Mouse (Mus musculus) heart, embryonic 10.5 days (tissue): ENCODE data around the gene Bcr. TPM values are rescaled to one million over a fixed set of nuclear protein-coding genes. Genes with fewer than 3 reads are reported as not detected.
A peak's percentile ranks its signal among the peaks of the same experiment; 100 is the strongest.

Experiments used
- DNase-seq: peaks from one replicate; pipeline ENCODE4 v3.0.0-alpha.2; 2017; ENCODE audit warnings: low spot score
- H3K27ac ChIP-seq: fragments of 300-500 bp; sonication (generic); 2 replicates; pipeline ENCODE4 v1.5.1; 2016; ENCODE audit warnings: mild to moderate bottlenecking
- H3K27me3 ChIP-seq: fragments of 300-500 bp; sonication (generic); 2 replicates; pipeline ENCODE4 v1.6.1; 2016; ENCODE audit warnings: mild to moderate bottlenecking; ENCODE audit not compliant: poor library complexity, insufficient read depth, severe bottlenecking
- H3K36me3 ChIP-seq: fragments of 300-500 bp; sonication (generic); 2 replicates; pipeline ENCODE4 v1.6.1; 2016; ENCODE audit warnings: mild to moderate bottlenecking, moderate library complexity
- H3K4me1 ChIP-seq: fragments of 300-500 bp; sonication (generic); 2 replicates; pipeline ENCODE4 v1.6.1; 2016; ENCODE audit warnings: mild to moderate bottlenecking
- H3K4me3 ChIP-seq: fragments of 300-500 bp; sonication (generic); 2 replicates; pipeline ENCODE4 v1.5.1; 2016; ENCODE audit warnings: mild to moderate bottlenecking, moderate library complexity
- H3K9me3 ChIP-seq: fragments of 300-500 bp; sonication (generic); 2 replicates; pipeline ENCODE4 v1.6.1; 2016; ENCODE audit warnings: mild to moderate bottlenecking, moderate library complexity
- WGBS: fragments of 180-500 bp; shearing (Covaris S2); methylation state at CpG from one replicate; pipeline ENCODE4 v1.1.7; 2016; 5-methylcytosine and 5-hydroxymethylcytosine counted together
- polyA plus RNA-seq: library from polyadenylated mRNA; unstranded; fragments of >200 nt; fragmentation: Nextera tagmentation; extraction: Ambion mirVana; gene quantifications from 2 replicates; pipeline ENCODE4 v1.2.1, GENCODE M21; 2016

Bcr gene
- polyA plus RNA-seq, 1 experiment from 2014 or later, result 26.6 TPM

GRCm38 (mm10) chr10:75105099-75105461 is 44.7 kb downstream of the Bcr start:
- H3K4me1 ChIP-seq, result peaks cover 55% of the 10 kb centered on the region
- no peak for DNase-seq
- peak overlapping the region; percentile 47; the same call in 1 of the 2 replicates for H3K27ac ChIP-seq
- H3K9me3 ChIP-seq, result no peaks in the 10 kb centered on the region
- no peaks in the 10 kb centered on the region for H3K36me3 ChIP-seq
- no peak overlapping the region for H3K4me3 ChIP-seq
- H3K27me3 ChIP-seq, result peaks cover 45% of the 10 kb centered on the region
- WGBS, result 71% methylated on average over 4 of the region's 4 CpGs

- no peak for DNase-seq
- H3K27me3 ChIP-seq, result peaks cover 39% of the 10 kb centered on the region
- H3K36me3 ChIP-seq, result no peaks in the 10 kb centered on the region
- WGBS, result 87% methylated on average over 5 of the region's 5 CpGs
- H3K4me1 ChIP-seq, result peaks cover 50% of the 10 kb centered on the region
- H3K27ac ChIP-seq, result peak overlapping the region; percentile 47; the same call in 1 of the 2 replicates
- no peak overlapping the region for H3K4me3 ChIP-seq
- no peaks in the 10 kb centered on the region for H3K9me3 ChIP-seq
Measured at GRCm38 (mm10) chr10:75105687-75106086, 45.3 kb downstream of the Bcr start.

- no peak overlapping the region for H3K4me3 ChIP-seq
- DNase-seq, result no peak
- H3K9me3 ChIP-seq, result no peaks in the 10 kb centered on the region
- no peaks in the 10 kb centered on the region for H3K36me3 ChIP-seq
- peaks cover 26% of the 10 kb centered on the region for H3K27me3 ChIP-seq
- peaks cover 55% of the 10 kb centered on the region for H3K4me1 ChIP-seq
- peak overlapping the region; percentile 69 for H3K27ac ChIP-seq
- 18% methylated on average over 5 of the region's 5 CpGs for WGBS
Measured at GRCm38 (mm10) chr10:75106940-75107381, 46.6 kb downstream of the Bcr start.

- Histone ChIP-seq H3K27ac (no peak overlapping the region), H3K9me3 (no peaks in the 10 kb centered on the region), H3K4me3 (no peak overlapping the region), H3K27me3 (peaks cover 15% of the 10 kb centered on the region; the same call in 1 of the 2 replicates), H3K36me3 (no peaks in the 10 kb centered on the region), H3K4me1 (peaks cover 59% of the 10 kb centered on the region)
- DNase-seq, result no peak
- 81% methylated on average over 3 of the region's 3 CpGs for WGBS
Measured at GRCm38 (mm10) chr10:75108092-75108491, 47.7 kb downstream of the Bcr start.

GRCm38 (mm10) chr10:75111446-75112201 is 51.2 kb downstream of the Bcr start:
- Histone ChIP-seq H3K27ac (peak overlapping the region; percentile 29; the same call in 1 of the 2 replicates), H3K4me1 (peaks cover 39% of the 10 kb centered on the region), H3K27me3 (peaks cover 7% of the 10 kb centered on the region; the same call in 1 of the 2 replicates), H3K9me3 (no peaks in the 10 kb centered on the region), H3K36me3 (no peaks in the 10 kb centered on the region), H3K4me3 (no peak overlapping the region)
- 70% methylated on average over 11 of the region's 11 CpGs for WGBS
- no peak for DNase-seq

GRCm38 (mm10) chr10:75112405-75112804 is 52.0 kb downstream of the Bcr start:
- Histone ChIP-seq H3K27ac (no peak overlapping the region), H3K9me3 (no peaks in the 10 kb centered on the region), H3K27me3 (peaks cover 7% of the 10 kb centered on the region; the same call in 1 of the 2 replicates), H3K36me3 (no peaks in the 10 kb centered on the region), H3K4me3 (no peak overlapping the region), H3K4me1 (peaks cover 39% of the 10 kb centered on the region)
- DNase-seq, result no peak
- 75% methylated on average over 3 of the region's 3 CpGs for WGBS

GRCm38 (mm10) chr10:75113620-75114019 is 53.2 kb downstream of the Bcr start:
- H3K4me1 ChIP-seq, result peaks cover 46% of the 10 kb centered on the region

GRCm38 (mm10) chr10:75115240-75115639 is 54.8 kb downstream of the Bcr start:
- Histone ChIP-seq H3K4me1 (peaks cover 52% of the 10 kb centered on the region), H3K36me3 (no peaks in the 10 kb centered on the region), H3K4me3 (no peak overlapping the region), H3K27me3 (peaks cover 7% of the 10 kb centered on the region; the same call in 1 of the 2 replicates), H3K27ac (no peak overlapping the region), H3K9me3 (no peaks in the 10 kb centered on the region)
- WGBS, result 76% methylated on average over 5 of the region's 5 CpGs
- no peak for DNase-seq

More at GRCm38 (mm10) chr10:75113620-75114019, 53.2 kb downstream of the Bcr start:
- H3K27me3 ChIP-seq, result peaks cover 7% of the 10 kb centered on the region; the same call in 1 of the 2 replicates
- 89% methylated on average over 9 of the region's 9 CpGs for WGBS
- H3K9me3 ChIP-seq, result no peaks in the 10 kb centered on the region
- H3K4me3 ChIP-seq, result no peak overlapping the region
- no peak for DNase-seq
- H3K36me3 ChIP-seq, result no peaks in the 10 kb centered on the region
- H3K27ac ChIP-seq, result no peak overlapping the region

GRCm38 (mm10) chr10:75116842-75117457 is 56.6 kb downstream of the Bcr start:
- 0 out of 2 replicates have a peak overlapping the region, but pooled peaks have one; percentile 39 for H3K27ac ChIP-seq
- no peak for DNase-seq

GRCm38 (mm10) chr10:75118444-75118843 is 58.1 kb downstream of the Bcr start:
- no peaks in the 10 kb centered on the region for H3K9me3 ChIP-seq
- no peaks in the 10 kb centered on the region for H3K36me3 ChIP-seq
- H3K27ac ChIP-seq, result no peak overlapping the region
- WGBS, result 88% methylated on average over 6 of the region's 6 CpGs
- no peak overlapping the region for H3K4me3 ChIP-seq
- no peak for DNase-seq
- peaks cover 55% of the 10 kb centered on the region for H3K4me1 ChIP-seq
- H3K27me3 ChIP-seq, result peaks cover 7% of the 10 kb centered on the region; the same call in 1 of the 2 replicates

More at GRCm38 (mm10) chr10:75116842-75117457, 56.6 kb downstream of the Bcr start:
- Histone ChIP-seq H3K4me1 (peaks cover 56% of the 10 kb centered on the region), H3K36me3 (no peaks in the 10 kb centered on the region), H3K9me3 (no peaks in the 10 kb centered on the region), H3K27me3 (peaks cover 7% of the 10 kb centered on the region; the same call in 1 of the 2 replicates), H3K4me3 (no peak overlapping the region)
- WGBS, result 64% methylated on average over 7 of the region's 7 CpGs

- no peaks in the 10 kb centered on the region for H3K9me3 ChIP-seq
- no peak overlapping the region for H3K27ac ChIP-seq
- peaks cover 59% of the 10 kb centered on the region for H3K4me1 ChIP-seq
Measured at GRCm38 (mm10) chr10:75119396-75119795, 59.0 kb downstream of the Bcr start.

GRCm38 (mm10) chr10:75120176-75120575 is 59.8 kb downstream of the Bcr start:
- H3K27ac ChIP-seq, result no peak overlapping the region
- peaks cover 5% of the 10 kb centered on the region for H3K36me3 ChIP-seq
- no peak overlapping the region for H3K4me3 ChIP-seq
- H3K4me1 ChIP-seq, result peaks cover 59% of the 10 kb centered on the region
- H3K27me3 ChIP-seq, result no peaks in the 10 kb centered on the region; the same call in 1 of the 2 replicates
- DNase-seq, result no peak
- no peaks in the 10 kb centered on the region for H3K9me3 ChIP-seq
- 86% methylated on average over 5 of the region's 5 CpGs for WGBS

More at GRCm38 (mm10) chr10:75119396-75119795, 59.0 kb downstream of the Bcr start:
- no peak for DNase-seq
- 73% methylated on average over 3 of the region's 3 CpGs for WGBS
- H3K27me3 ChIP-seq, result 0 out of 2 replicates have a peak, but pooled peaks cover 3% of the 10 kb centered on the region
- H3K36me3 ChIP-seq, result no peaks in the 10 kb centered on the region
- no peak overlapping the region for H3K4me3 ChIP-seq

- peaks cover 3% of the 10 kb centered on the region; the same call in 1 of the 2 replicates for H3K27me3 ChIP-seq
- DNase-seq, result peak; percentile 86
- H3K36me3 ChIP-seq, result peaks cover 11% of the 10 kb centered on the region
- 64% methylated on average over 5 of the region's 5 CpGs for WGBS
- H3K4me1 ChIP-seq, result peaks cover 61% of the 10 kb centered on the region
- H3K9me3 ChIP-seq, result no peaks in the 10 kb centered on the region
- peak overlapping the region; percentile 39 for H3K27ac ChIP-seq
- H3K4me3 ChIP-seq, result no peak overlapping the region
Measured at GRCm38 (mm10) chr10:75121028-75121427, 60.6 kb downstream of the Bcr start.
